Mouse (Mus musculus) granulocyte monocyte progenitor cell, adult 5-6 weeks (primary cell): ENCODE results near the gene Chpf. TPM values are rescaled to one million over a fixed set of nuclear protein-coding genes. Genes with fewer than 3 reads are reported as not detected.

Experiments
- ATAC-seq: replicated peaks from 2 replicates; pipeline ENCODE4 v1.8.0; 2016; ENCODE audit warnings: mild to moderate bottlenecking, moderate TSS enrichment, inconsistent platforms; ENCODE audit not compliant: poor library complexity, severe bottlenecking
- total RNA-seq, 2 experiments: library from RNA; stranded (forward) in 1 of 2; stranded (reverse) in 1 of 2; fragments of 200-712, 200-1000 nt in 1 of 2; fragments of >200 nt in 1 of 2; fragmentation: Nextera tagmentation in 1 of 2; gene quantifications; 2 replicates each; pipeline ENCODE4 v1.2.3; 2014 to 2017

Gene Chpf
- total RNA-seq, 2 experiments from 2014 or later: 0.62 to 2.5 TPM

- ATAC-seq: no peak
Observed at GRCm38 (mm10) chr1:75501905-75502304, 22.8 kb upstream of the Chpf start.

- ATAC-seq: no peak
Observed at GRCm38 (mm10) chr1:75499441-75499840, 20.3 kb upstream of the Chpf start.

GRCm38 (mm10) chr1:75498897-75499296 lies 19.8 kb upstream of the Chpf start:
- ATAC-seq: no peak

GRCm38 (mm10) chr1:75494878-75495548 lies 15.9 kb upstream of the Chpf start:
- ATAC-seq: peak; percentile 71

- no peak for ATAC-seq
Observed at GRCm38 (mm10) chr1:75492579-75493170, 13.6 kb upstream of the Chpf start.

GRCm38 (mm10) chr1:75490785-75491551 lies 11.9 kb upstream of the Chpf start:
- ATAC-seq: no peak

- ATAC-seq: peak; percentile 40
Observed at GRCm38 (mm10) chr1:75487405-75488161, 8.5 kb upstream of the Chpf start.

GRCm38 (mm10) chr1:75487040-75487404 lies 7.9 kb upstream of the Chpf start:
- no peak for ATAC-seq

GRCm38 (mm10) chr1:75486561-75486960 lies 7.5 kb upstream of the Chpf start:
- peak; percentile 17; the same call in 1 of the 2 replicates for ATAC-seq

GRCm38 (mm10) chr1:75480735-75481134 lies 1.6 kb upstream of the Chpf start:
- ATAC-seq: no peak

- ATAC-seq: no peak
Observed at GRCm38 (mm10) chr1:75480036-75480435, 929 bp upstream of the Chpf start.

- ATAC-seq: no peak
Observed at GRCm38 (mm10) chr1:75479635-75479989, 505 bp upstream of the Chpf start.

GRCm38 (mm10) chr1:75478497-75478896 lies 610 bp downstream of the Chpf start:
- 0 out of 2 replicates have a peak, but pooled peaks have one; percentile 15 for ATAC-seq

GRCm38 (mm10) chr1:75477966-75478290 lies 1.2 kb downstream of the Chpf start:
- no peak for ATAC-seq

- peak; percentile 44 for ATAC-seq
Observed at GRCm38 (mm10) chr1:75477264-75477965, 1.7 kb downstream of the Chpf start.

GRCm38 (mm10) chr1:75476441-75476840 lies 2.7 kb downstream of the Chpf start:
- ATAC-seq: no peak

GRCm38 (mm10) chr1:75469287-75469825 lies 9.8 kb downstream of the Chpf start:
- ATAC-seq: no peak

- peak; percentile 84 for ATAC-seq
Observed at GRCm38 (mm10) chr1:75467215-75467927, 11.7 kb downstream of the Chpf start.

GRCm38 (mm10) chr1:75463652-75464204 lies 15.4 kb downstream of the Chpf start:
- ATAC-seq: no peak
